Mouse (Mus musculus) mature B cell (primary cell): ENCODE data around the gene Bod1l.

Experiments used
- in situ Hi-C: fragments of 300-500 bp; cut with MboI; formaldehyde crosslinking; loops from 2 replicates; pipeline ENCODE4 v1.14.3; 2019

The Bod1l gene

DNA sequence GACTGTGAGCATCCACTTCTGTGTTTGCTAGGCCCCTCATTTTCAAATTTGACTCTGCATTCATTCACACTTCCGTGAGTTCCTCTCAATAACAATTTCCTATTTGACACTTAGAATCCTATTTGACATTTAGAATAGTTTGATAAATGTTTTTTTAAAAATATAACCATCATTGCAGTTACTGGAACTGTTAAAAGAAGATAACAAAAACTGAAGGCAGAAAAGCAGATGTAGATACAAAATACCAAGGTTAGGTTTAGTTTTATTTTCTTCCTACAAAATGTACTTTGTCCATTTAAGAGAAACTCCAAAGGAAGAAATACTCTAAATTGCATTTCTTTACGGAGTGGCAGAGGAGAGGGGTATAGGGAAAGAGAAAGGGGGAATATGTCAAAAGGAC is 42.5 kb downstream of the Bod1l start:
- in situ Hi-C loops, result no loop called here

- in situ Hi-C loops, result no loop called here
Measured at GRCm38 (mm10) chr5:41794434-41794833, 49.7 kb downstream of the Bod1l start.

- in situ Hi-C loops, result no loop called here
Measured at GRCm38 (mm10) chr5:41790517-41790916, 53.6 kb downstream of the Bod1l start.

DNA sequence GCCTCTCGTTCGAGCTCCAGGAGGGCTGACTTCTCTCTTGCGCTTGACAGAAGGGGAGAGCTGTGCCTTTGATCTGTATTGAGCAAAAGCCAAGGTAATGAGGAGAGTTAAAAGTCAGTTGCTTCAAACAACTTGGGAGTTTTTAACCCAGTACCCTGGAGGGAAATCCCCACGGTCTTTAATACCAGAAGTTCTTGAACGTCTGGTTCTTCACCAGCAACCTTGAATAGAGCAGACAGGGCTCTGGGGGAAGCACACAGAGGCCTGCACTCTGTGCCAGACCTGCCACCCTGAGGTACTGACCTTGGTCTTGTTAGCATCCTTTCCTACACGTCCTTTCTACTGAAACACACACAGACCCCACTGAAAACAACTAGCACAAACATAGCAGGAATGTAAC is 55.2 kb downstream of the Bod1l start:
- in situ Hi-C loops, result no loop called here

DNA sequence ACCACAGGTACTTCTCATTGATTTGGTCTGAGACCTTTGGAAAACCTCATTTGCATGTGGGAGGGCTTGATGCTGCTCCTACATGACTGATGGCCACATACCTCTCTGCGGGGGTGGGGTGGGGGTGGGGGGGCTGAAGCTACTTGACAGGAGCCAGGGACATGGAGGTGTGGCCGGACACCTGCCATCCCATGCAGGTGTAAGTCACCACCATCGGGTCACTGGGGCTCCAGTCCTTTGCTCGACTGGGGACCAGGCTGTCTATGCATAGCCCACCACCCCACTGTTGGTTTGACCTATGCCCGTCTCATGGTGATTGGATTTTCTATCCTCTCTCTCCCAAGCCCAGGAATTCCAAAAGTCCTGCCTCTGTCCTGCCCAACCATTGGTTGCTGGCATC is 62.2 kb downstream of the Bod1l start:
- in situ Hi-C loops, result no loop called here

- in situ Hi-C loops, result no loop called here
Measured at GRCm38 (mm10) chr5:41780026-41780425, 64.1 kb downstream of the Bod1l start.

DNA sequence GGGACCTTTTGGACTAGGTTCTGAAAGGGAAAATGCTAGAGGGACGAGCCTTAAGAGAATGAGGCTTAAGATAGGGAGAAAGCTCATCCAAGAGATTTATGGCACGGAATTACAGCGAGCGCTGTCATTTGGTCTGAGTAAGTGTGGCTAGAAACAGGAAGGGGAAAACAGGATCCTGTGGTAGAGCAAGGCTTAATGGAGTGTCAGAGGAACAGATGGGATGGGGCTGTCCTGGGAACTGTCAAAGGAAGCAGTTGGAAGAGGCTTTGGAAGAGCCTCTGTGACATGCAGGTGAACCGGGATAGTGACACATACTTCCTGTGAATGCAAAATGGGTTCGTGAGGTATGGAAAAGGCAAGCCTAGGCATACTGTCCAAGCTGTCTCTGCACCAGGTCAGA is 68.4 kb downstream of the Bod1l start:
- in situ Hi-C loops, result no loop called here

- in situ Hi-C loops, result no loop called here
Measured at GRCm38 (mm10) chr5:41775273-41775672, 68.8 kb downstream of the Bod1l start.

GRCm38 (mm10) chr5:41768382-41769040 is 75.6 kb downstream of the Bod1l start:
- in situ Hi-C loops, result loop anchor here (25.0 kb wide), 1 partner anchor 706 kb away; no protein-coding TSS in a partner anchor

GRCm38 (mm10) chr5:41767296-41768200 is 76.6 kb downstream of the Bod1l start:
- in situ Hi-C loops, result loop anchor here (25.0 kb wide), 1 partner anchor 705 kb away; no protein-coding TSS in a partner anchor

- in situ Hi-C loops, result loop anchor here (25.0 kb wide), 1 partner anchor 704 kb away; no protein-coding TSS in a partner anchor
Measured at GRCm38 (mm10) chr5:41766406-41767010, 77.6 kb downstream of the Bod1l start.

- in situ Hi-C loops, result loop anchor here (25.0 kb wide), 1 partner anchor 704 kb away; no protein-coding TSS in a partner anchor
Measured at GRCm38 (mm10) chr5:41765626-41766405, 78.3 kb downstream of the Bod1l start.

- in situ Hi-C loops, result loop anchor here (25.0 kb wide), 1 partner anchor 702 kb away; no protein-coding TSS in a partner anchor
Measured at GRCm38 (mm10) chr5:41763731-41764721, 80.1 kb downstream of the Bod1l start, which contains the start of gene Nkx3-2. Nkx3-2 (minus strand) TSS chr5:41764501.

- in situ Hi-C loops, result loop anchor here (25.0 kb wide), 1 partner anchor 701 kb away; no protein-coding TSS in a partner anchor
Measured at GRCm38 (mm10) chr5:41762947-41763730, 81.0 kb downstream of the Bod1l start.

GRCm38 (mm10) chr5:41762141-41762946 is 81.8 kb downstream of the Bod1l start:
- in situ Hi-C loops, result loop anchor here (25.0 kb wide), 1 partner anchor 700 kb away; no protein-coding TSS in a partner anchor

DNA sequence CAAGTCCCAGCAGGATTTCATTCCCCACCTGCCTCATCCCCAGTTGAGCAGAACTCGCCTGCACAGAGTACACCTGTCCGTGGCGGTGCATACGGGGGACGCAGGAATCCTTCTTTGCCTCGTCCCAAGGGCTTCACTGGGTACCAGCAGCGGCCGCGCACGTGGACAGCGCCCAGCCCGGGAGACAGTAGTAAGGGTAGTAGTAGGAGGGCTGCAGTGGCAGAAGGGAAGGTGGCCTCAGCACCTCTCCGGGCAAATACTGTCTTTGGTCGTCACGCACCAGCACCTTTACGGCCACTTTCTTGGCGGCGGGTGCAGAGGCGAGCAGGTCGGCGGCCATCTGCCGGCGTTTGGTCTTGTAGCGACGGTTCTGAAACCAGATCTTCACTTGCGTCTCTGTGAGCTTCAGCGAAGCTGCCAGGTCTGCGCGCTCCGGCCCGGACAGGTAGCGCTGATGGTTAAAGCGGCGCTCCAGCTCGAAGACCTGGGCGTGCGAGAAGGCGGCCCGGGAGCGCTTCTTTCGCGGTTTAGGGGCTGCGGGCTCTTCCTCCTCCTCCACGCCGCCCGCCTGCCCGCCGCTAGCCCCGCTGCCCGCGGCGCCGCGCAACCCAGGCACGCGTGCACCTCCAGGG is 82.5 kb downstream of the Bod1l start:
- in situ Hi-C loops, result loop anchor here (25.0 kb wide), 1 partner anchor 699 kb away; no protein-coding TSS in a partner anchor

- in situ Hi-C loops, result loop anchor here (25.0 kb wide), 1 partner anchor 699 kb away; no protein-coding TSS in a partner anchor
Measured at GRCm38 (mm10) chr5:41760831-41761508, 83.1 kb downstream of the Bod1l start.
